Mouse (Mus musculus): Measurements from ENCODE around the gene Eomes. TPM values are rescaled to one million over a fixed set of nuclear protein-coding genes. Genes with fewer than 3 reads are reported as not detected.

The Eomes gene
- polyA plus RNA-seq (2015; fragmentation: Illumina TruSeq; extraction: RNeasy Lipid Tissue Mini Kit (QIAGEN cat#74804); ENCODE audit: insufficient read depth, low replicate concordance) = 11.0 TPM

DNA sequence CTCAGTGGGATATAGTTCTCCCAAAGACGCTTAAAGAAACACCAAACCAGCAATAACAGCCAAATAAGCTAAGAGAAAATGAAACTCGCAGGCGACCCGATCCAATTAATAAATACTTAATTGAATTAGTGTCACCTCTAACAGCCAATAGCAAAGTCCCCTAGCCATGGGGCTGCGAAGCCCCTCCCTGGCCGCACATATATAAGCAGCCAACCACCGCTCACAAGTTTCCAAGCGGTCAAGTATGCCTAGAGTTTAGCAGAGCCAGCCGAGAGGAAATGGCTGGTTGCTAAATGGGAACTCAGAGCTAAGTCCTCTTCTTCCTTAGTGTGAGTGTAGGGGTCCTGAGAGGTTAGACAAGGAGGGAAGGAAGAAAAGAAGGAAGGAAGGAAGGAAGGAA, at the start of gene Eomes:
Gene Eomes (plus strand): TSS at position 252 of the 400 bp plus-strand sequence.

DNA sequence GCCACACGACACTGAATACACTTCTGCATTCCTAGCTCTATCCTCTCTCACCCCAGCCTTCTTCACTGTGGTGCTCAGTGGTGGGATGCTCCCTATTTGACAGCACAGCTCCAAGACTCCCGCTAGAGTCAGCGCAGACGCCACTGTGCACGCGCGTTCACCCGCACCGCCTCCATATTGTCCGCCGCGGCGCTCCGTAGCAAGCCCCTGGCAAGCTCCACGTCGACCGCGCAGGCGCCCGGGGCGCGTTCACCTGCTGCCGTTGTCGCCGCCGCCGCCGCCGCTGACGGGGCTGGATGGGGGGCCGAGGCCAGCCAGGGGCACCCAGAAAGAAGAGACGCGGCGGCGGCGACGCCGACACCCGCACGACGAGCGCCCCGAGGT, 28.0 kb downstream of the Eomes start, which contains the start of gene Golga4:
Gene Golga4 (plus strand): TSS at position 248 of the 384 bp plus-strand sequence.

Other genes with a start within 250 kb of the Eomes start
- gene Golga4, start 28.1 kb downstream of the Eomes start, polyA plus RNA-seq (2015; fragmentation: Illumina TruSeq; extraction: RNeasy Lipid Tissue Mini Kit (QIAGEN cat#74804); ENCODE audit: insufficient read depth, low replicate concordance) = 83.5 TPM
- 16.8 TPM for gene Itga9, start 128.5 kb downstream of the Eomes start, polyA plus RNA-seq (2015; fragmentation: Illumina TruSeq; extraction: RNeasy Lipid Tissue Mini Kit (QIAGEN cat#74804); ENCODE audit: insufficient read depth, low replicate concordance)